Comparison of ENCODE assay signal across 8 mouse cellular contexts in the genomic region with DNA sequence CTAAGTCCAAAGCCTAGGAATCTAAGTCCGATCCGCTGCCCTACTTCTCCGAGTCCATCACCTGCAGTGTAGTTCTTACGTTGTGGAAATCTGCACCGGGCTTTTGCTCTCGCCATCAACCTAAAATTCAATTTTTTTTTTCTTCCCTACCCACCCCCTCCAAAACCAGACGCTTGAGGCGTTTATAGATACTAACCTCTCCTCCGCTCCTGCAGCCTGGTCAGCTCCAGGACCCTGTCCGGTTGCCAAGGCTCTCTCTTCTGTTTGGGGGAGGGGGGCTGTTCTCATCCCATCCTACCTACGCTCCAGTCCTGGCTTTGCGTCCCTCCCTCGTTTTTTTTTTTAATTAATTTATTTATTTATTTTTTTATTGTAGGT. TPM values are rescaled to one million over a fixed set of nuclear protein-coding genes. Genes with fewer than 3 reads are reported as not detected.
DNase-seq lines count a peak whose midpoint lies in the region; ATAC-seq lines count a peak whose summit lies in the region.

No protein-coding gene starts in this region.

- H3K27me3 ChIP-seq in embryonic facial prominence, embryonic 13.5 days, result peaks cover 23% of the 10 kb centered on the region
- peaks cover 24% of the 10 kb centered on the region for H3K27me3 ChIP-seq in hindbrain, embryonic 12.5 days
- peaks cover 12% of the 10 kb centered on the region; the same call in 1 of the 2 replicates for H3K27me3 ChIP-seq in midbrain, embryonic 11.5 days (ENCODE audit: control insufficient read depth, insufficient read depth, low read length)
- peaks cover 23% of the 10 kb centered on the region for H3K27me3 ChIP-seq in stomach, embryonic 15.5 days (replicated peaks)

- peak; percentile 66 to 71 for DNase-seq in frontal cortex, postnatal 10 days (ENCODE audit: low spot score in 2 of 2)
- no peak for DNase-seq in frontal cortex, postnatal 25 days (ENCODE audit: low spot score in 2 of 2)
- DNase-seq in R1 (ENCODE audit: low read depth, low spot score), result peak; percentile 82
- DNase-seq in left cerebral cortex, postnatal 36 days (ENCODE audit: low spot score in 2 of 2), result peak; percentile 70 to 75
- DNase-seq in midbrain, embryonic 11.5 days (ENCODE audit: low spot score, missing footprints), result no peak

- no peak for ATAC-seq in embryonic facial prominence, embryonic 13.5 days (ENCODE audit: insufficient number of reproducible peaks, insufficient read depth, low FRiP score, low TSS enrichment, low read depth)
- no peak for ATAC-seq in hindbrain, embryonic 12.5 days (ENCODE audit: low FRiP score)
- peak; percentile 17; the same call in 1 of the 2 replicates for ATAC-seq in midbrain, embryonic 11.5 days (ENCODE audit: low FRiP score)
- ATAC-seq in stomach, embryonic 15.5 days (ENCODE audit: insufficient read depth, low FRiP score, low read depth), result peak; percentile 66

- no peaks in the 10 kb centered on the region for H3K36me3 ChIP-seq in embryonic facial prominence, embryonic 13.5 days
- no peaks in the 10 kb centered on the region for H3K36me3 ChIP-seq in hindbrain, embryonic 12.5 days
- H3K36me3 ChIP-seq in midbrain, embryonic 11.5 days (ENCODE audit: control insufficient read depth, insufficient read depth, low read length), result no peaks in the 10 kb centered on the region
- H3K36me3 ChIP-seq in stomach, embryonic 15.5 days, result no peaks in the 10 kb centered on the region

- peak overlapping the region; percentile 74 for H3K4me2 ChIP-seq in embryonic facial prominence, embryonic 13.5 days
- peak overlapping the region; percentile 77 for H3K4me2 ChIP-seq in hindbrain, embryonic 12.5 days (replicated peaks)
- H3K4me2 ChIP-seq in midbrain, embryonic 11.5 days, result peak overlapping the region; percentile 85
- H3K4me2 ChIP-seq in stomach, embryonic 15.5 days, result peak overlapping the region; percentile 92

- no peaks in the 10 kb centered on the region; the same call in 1 of the 2 replicates for H3K9me3 ChIP-seq in embryonic facial prominence, embryonic 13.5 days
- no peaks in the 10 kb centered on the region for H3K9me3 ChIP-seq in hindbrain, embryonic 12.5 days (replicated peaks)
- H3K9me3 ChIP-seq in midbrain, embryonic 11.5 days (ENCODE audit: control insufficient read depth, low read length), result no peaks in the 10 kb centered on the region
- H3K9me3 ChIP-seq in stomach, embryonic 15.5 days, result no peaks in the 10 kb centered on the region

- intact Hi-C loops in left cerebral cortex, postnatal 36 days (cut with DNase I), result loop anchor here (1.0 to 5.0 kb wide), 3 partner anchors 24 to 237 kb away; a partner anchor contains a TSS

- H3K4me1 ChIP-seq in embryonic facial prominence, embryonic 13.5 days, result peaks cover 52% of the 10 kb centered on the region
- peaks cover 47% of the 10 kb centered on the region for H3K4me1 ChIP-seq in hindbrain, embryonic 12.5 days
- peaks cover 33% of the 10 kb centered on the region for H3K4me1 ChIP-seq in midbrain, embryonic 11.5 days (ENCODE audit: control insufficient read depth, insufficient read depth, low read length)
- peaks cover 41% of the 10 kb centered on the region for H3K4me1 ChIP-seq in stomach, embryonic 15.5 days

- peak overlapping the region; percentile 98 for H3K27ac ChIP-seq in embryonic facial prominence, embryonic 13.5 days
- peak overlapping the region; percentile 99 for H3K27ac ChIP-seq in hindbrain, embryonic 12.5 days
- peak overlapping the region; percentile 90 for H3K27ac ChIP-seq in midbrain, embryonic 11.5 days (ENCODE audit: low read depth, low read length)
- H3K27ac ChIP-seq in stomach, embryonic 15.5 days, result peak overlapping the region; percentile 97

- WGBS in embryonic facial prominence, embryonic 13.5 days, result under 1% methylated on average over 13 of the region's 13 CpGs
- WGBS in hindbrain, embryonic 12.5 days, result 0% methylated on average over 13 of the region's 13 CpGs
- WGBS in midbrain, embryonic 11.5 days, result under 1% methylated on average over 13 of the region's 13 CpGs
- WGBS in stomach, embryonic 15.5 days, result under 1% methylated on average over 13 of the region's 13 CpGs

- peak overlapping the region; percentile 94 for H3K9ac ChIP-seq in embryonic facial prominence, embryonic 13.5 days
- peak overlapping the region; percentile 97 for H3K9ac ChIP-seq in hindbrain, embryonic 12.5 days
- H3K9ac ChIP-seq in midbrain, embryonic 11.5 days (ENCODE audit: low read length), result peak overlapping the region; percentile 82
- H3K9ac ChIP-seq in stomach, embryonic 15.5 days, result no peak overlapping the region; the same call in 1 of the 2 replicates

- H3K4me3 ChIP-seq in embryonic facial prominence, embryonic 13.5 days, result peak overlapping the region; percentile 97
- peak overlapping the region; percentile 92 for H3K4me3 ChIP-seq in hindbrain, embryonic 12.5 days
- H3K4me3 ChIP-seq in midbrain, embryonic 11.5 days (ENCODE audit: low read depth, low read length), result peak overlapping the region; percentile 79
- peak overlapping the region; percentile 88 for H3K4me3 ChIP-seq in stomach, embryonic 15.5 days (replicated peaks)

RNA-seq across cellular contexts. Expression of a gene that starts 0.9 kb away (rescaled TPM):
- 30.5 and 31.6 TPM in 2 replicates for polyA plus RNA-seq in embryonic facial prominence, embryonic 13.5 days (2015; fragmentation: Nextera tagmentation; extraction: Ambion mirVana)
- polyA plus RNA-seq in hindbrain, embryonic 12.5 days (2016; fragmentation: Nextera tagmentation; extraction: Ambion mirVana), result 38.7 and 41.5 TPM in 2 replicates
- total RNA-seq in left cerebral cortex, postnatal 36 days (2021), result 100 to 1,000 TPM; 422 to 433 TPM
- polyA plus RNA-seq in midbrain, embryonic 11.5 days (2014; fragmentation: Nextera tagmentation; extraction: Ambion mirVana), result 13.7 and 16.4 TPM in 2 replicates
- 17.7 and 18.1 TPM in 2 replicates for polyA plus RNA-seq in stomach, embryonic 15.5 days (2015; fragmentation: Nextera tagmentation; extraction: Ambion mirVana)

RNA-seq across cellular contexts. Expression of a gene that starts 56.0 kb away (rescaled TPM):
- polyA plus RNA-seq in embryonic facial prominence, embryonic 13.5 days (2015; fragmentation: Nextera tagmentation; extraction: Ambion mirVana), result 0.55 and 0.63 TPM in 2 replicates
- polyA plus RNA-seq in hindbrain, embryonic 12.5 days (2016; fragmentation: Nextera tagmentation; extraction: Ambion mirVana), result 1.0 and 1.1 TPM in 2 replicates
- under 1 TPM; 0.25 to 0.54 TPM for total RNA-seq in left cerebral cortex, postnatal 36 days (2021)
- polyA plus RNA-seq in midbrain, embryonic 11.5 days (2014; fragmentation: Nextera tagmentation; extraction: Ambion mirVana), result 0.61 and 0.81 TPM in 2 replicates
- polyA plus RNA-seq in stomach, embryonic 15.5 days (2015; fragmentation: Nextera tagmentation; extraction: Ambion mirVana), result 0.42 and 0.53 TPM in 2 replicates

RNA-seq across cellular contexts. Expression of a gene that starts 56.3 kb away (rescaled TPM):
- 58.0 and 61.3 TPM in 2 replicates for polyA plus RNA-seq in embryonic facial prominence, embryonic 13.5 days (2015; fragmentation: Nextera tagmentation; extraction: Ambion mirVana)
- 37.6 and 40.9 TPM in 2 replicates for polyA plus RNA-seq in hindbrain, embryonic 12.5 days (2016; fragmentation: Nextera tagmentation; extraction: Ambion mirVana)
- under 1 TPM; 0.39 to 0.48 TPM for total RNA-seq in left cerebral cortex, postnatal 36 days (2021)
- 92.5 and 96.5 TPM in 2 replicates for polyA plus RNA-seq in midbrain, embryonic 11.5 days (2014; fragmentation: Nextera tagmentation; extraction: Ambion mirVana)
- polyA plus RNA-seq in stomach, embryonic 15.5 days (2015; fragmentation: Nextera tagmentation; extraction: Ambion mirVana), result 55.0 and 57.3 TPM in 2 replicates

Comparison
In these comparisons a context has a peak if more than half of its experiments do, and no peak if none do; other contexts are left out.
1. DNase-seq: peak in frontal cortex, postnatal 10 days (2 of 2), R1 (single experiment) and left cerebral cortex, postnatal 36 days (2 of 2); none in frontal cortex, postnatal 25 days (0 of 2) and midbrain, embryonic 11.5 days (single experiment).
2. ATAC-seq: peak in midbrain, embryonic 11.5 days (single experiment) and stomach, embryonic 15.5 days (single experiment); none in embryonic facial prominence, embryonic 13.5 days (single experiment) and hindbrain, embryonic 12.5 days (single experiment).
3. Peak in every context shown above with its lines, with median percentiles within 50 percentile points of each other: H3K27ac ChIP-seq, H3K4me2 ChIP-seq and H3K4me3 ChIP-seq.